Mouse (Mus musculus) large intestine, adult 2 months (tissue): ENCODE results near the gene Olfr152. TPM values are rescaled to one million over a fixed set of nuclear protein-coding genes. Genes with fewer than 3 reads are reported as not detected.

Experiments used
- DNase-seq: peaks from one replicate; pipeline ENCODE4 v3.0.0-alpha.2; 2012; ENCODE audit warnings: low read depth, low spot score
- WGBS: fragments of 180-500 bp; shearing (Covaris S2); methylation state at CpG from one replicate; pipeline ENCODE4 v1.1.7; 2018; 5-methylcytosine and 5-hydroxymethylcytosine counted together
- polyA plus RNA-seq: library from polyadenylated mRNA; depleted of rRNA; stranded (reverse); fragments of >200 nt; gene quantifications from 2 replicates; pipeline ENCODE4 v1.2.3, GENCODE M21; 2012; rRNA removed

The Olfr152 gene
- polyA plus RNA-seq = not detected in 2 replicates

GRCm38 (mm10) chr2:87779183-87779582, at the start of gene Olfr152:
Gene Olfr152, plus strand, starts transcription at chr2:87779483.
- DNase-seq = no peak
- 66% methylated on average over 4 of the region's 4 CpGs for WGBS

GRCm38 (mm10) chr2:87739878-87740277, 39.4 kb upstream of the Olfr152 start, which contains the start of gene Olfr1138:
Gene Olfr1138, minus strand, starts transcription at chr2:87739978.
- no peak for DNase-seq
- WGBS = 68% methylated on average over 1 of the region's 1 CpGs

- WGBS = 63% methylated on average over 3 of the region's 3 CpGs
Observed at GRCm38 (mm10) chr2:87743452-87743851, 35.8 kb upstream of the Olfr152 start, which contains the start of gene Olfr1140. Gene Olfr1140, plus strand, starts transcription at chr2:87743752.

GRCm38 (mm10) chr2:87753891-87754290, 25.4 kb upstream of the Olfr152 start, which contains the start of gene Olfr1141:
Gene Olfr1141, minus strand, starts transcription at chr2:87753991.
- 68% methylated on average over 1 of the region's 1 CpGs for WGBS
- no peak for DNase-seq

More at GRCm38 (mm10) chr2:87743452-87743851, 35.8 kb upstream of the Olfr152 start, which contains the start of gene Olfr1140:
- DNase-seq = no peak

GRCm38 (mm10) chr2:87776143-87776542, 3.1 kb upstream of the Olfr152 start:
- no peak for DNase-seq
- 36% methylated on average over 1 of the region's 1 CpGs for WGBS

GRCm38 (mm10) chr2:87800292-87800691, 21.0 kb downstream of the Olfr152 start, which contains the start of gene Olfr1143:
Gene Olfr1143, plus strand, starts transcription at chr2:87800592.
- no peak for DNase-seq

- DNase-seq = no peak
- 59% methylated on average over 1 of the region's 1 CpGs for WGBS
Observed at GRCm38 (mm10) chr2:87809522-87809921, 30.2 kb downstream of the Olfr152 start, which contains the start of gene Olfr1145. Gene Olfr1145, plus strand, starts transcription at chr2:87809822.

GRCm38 (mm10) chr2:87830233-87830632, 51.0 kb downstream of the Olfr152 start, which contains the start of gene Olfr1148:
Gene Olfr1148, plus strand, starts transcription at chr2:87830533.
- DNase-seq = no peak
- WGBS = 89% methylated on average over 1 of the region's 1 CpGs

Other genes with a start within 250 kb of the Olfr152 start
- not detected in 2 replicates for gene Olfr153, start 247.7 kb upstream of the Olfr152 start, polyA plus RNA-seq
- not detected in 2 replicates for gene Olfr1128, start 233.9 kb upstream of the Olfr152 start, polyA plus RNA-seq
- not detected in 2 replicates for gene Olfr1129, start 205.6 kb upstream of the Olfr152 start, polyA plus RNA-seq
- gene Olfr1130, start 173.3 kb upstream of the Olfr152 start, polyA plus RNA-seq = not detected in 2 replicates
- gene Olfr1131, start 152.4 kb upstream of the Olfr152 start, polyA plus RNA-seq = not detected in 2 replicates
- gene Olfr1132, start 141.9 kb upstream of the Olfr152 start, polyA plus RNA-seq = not detected in 2 replicates
- gene Olfr1133, start 132.1 kb upstream of the Olfr152 start, polyA plus RNA-seq = not detected in 2 replicates
- gene Olfr1134, start 121.0 kb upstream of the Olfr152 start, polyA plus RNA-seq = not detected in 2 replicates
- gene Olfr1135, start 105.8 kb upstream of the Olfr152 start, polyA plus RNA-seq = not detected in 2 replicates
- not detected in 2 replicates for gene Olfr1136, start 85.5 kb upstream of the Olfr152 start, polyA plus RNA-seq
- gene Olfr1137, start 66.3 kb upstream of the Olfr152 start, polyA plus RNA-seq = not detected in 2 replicates
- not detected in 2 replicates for gene Olfr1138, start 39.5 kb upstream of the Olfr152 start, polyA plus RNA-seq
- not detected in 2 replicates for gene Olfr1140, start 35.7 kb upstream of the Olfr152 start, polyA plus RNA-seq
- gene Olfr1141, start 25.5 kb upstream of the Olfr152 start, polyA plus RNA-seq = not detected in 2 replicates
- gene Olfr1143, start 21.1 kb downstream of the Olfr152 start, polyA plus RNA-seq = not detected in 2 replicates
- gene Olfr1145, start 30.3 kb downstream of the Olfr152 start, polyA plus RNA-seq = not detected in 2 replicates
- gene Olfr1148, start 51.0 kb downstream of the Olfr152 start, polyA plus RNA-seq = not detected in 2 replicates
- not detected in 2 replicates for gene Olfr1150-ps1, start 64.5 kb downstream of the Olfr152 start, polyA plus RNA-seq
- not detected in 2 replicates for gene Olfr1151, start 76.4 kb downstream of the Olfr152 start, polyA plus RNA-seq
- gene Olfr1152, start 87.0 kb downstream of the Olfr152 start, polyA plus RNA-seq = not detected in 2 replicates
- gene Olfr1153, start 115.5 kb downstream of the Olfr152 start, polyA plus RNA-seq = not detected in 2 replicates
- gene Olfr1154, start 125.7 kb downstream of the Olfr152 start, polyA plus RNA-seq = not detected in 2 replicates
- gene Olfr1155, start 165.7 kb downstream of the Olfr152 start, polyA plus RNA-seq = not detected in 2 replicates
- gene Olfr1156, start 173.6 kb downstream of the Olfr152 start, polyA plus RNA-seq = not detected in 2 replicates
- not detected in 2 replicates for gene Olfr1157, start 188.8 kb downstream of the Olfr152 start, polyA plus RNA-seq
- not detected in 2 replicates for gene Olfr74, start 195.2 kb downstream of the Olfr152 start, polyA plus RNA-seq
- not detected in 2 replicates for gene Olfr1158, start 210.6 kb downstream of the Olfr152 start, polyA plus RNA-seq
- not detected in 2 replicates for gene Olfr1160, start 228.8 kb downstream of the Olfr152 start, polyA plus RNA-seq
- gene Olfr1161, start 243.3 kb downstream of the Olfr152 start, polyA plus RNA-seq = not detected in 2 replicates